Mouse (Mus musculus): ENCODE results near the gene Selenok.

DNA sequence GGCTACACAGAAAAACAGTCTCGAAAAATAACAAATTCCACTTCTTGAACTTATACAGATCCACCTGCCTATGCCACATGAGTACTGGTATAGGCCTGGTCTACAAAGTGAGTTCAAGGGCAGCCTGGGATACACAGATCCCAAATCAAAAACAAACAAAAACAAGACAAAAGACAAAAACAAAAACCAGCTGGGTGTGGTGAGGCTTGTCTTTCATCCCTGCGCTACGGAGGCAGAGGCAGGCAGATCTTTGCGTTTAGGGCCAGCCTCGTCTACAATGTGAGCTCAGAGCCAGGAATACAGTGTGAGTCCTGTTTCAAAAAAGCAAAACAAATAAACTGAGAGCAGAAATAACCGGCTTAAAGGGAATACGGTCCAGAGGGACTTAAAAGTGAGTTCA is 497 bp upstream of the Selenok start:
- TF ChIP-seq CTCF (IDR thresholded peaks at IDR 0.05) (no peak), EP300 (IDR thresholded peaks at IDR 0.05) (no peak)
